Mouse (Mus musculus) kidney, adult 10 weeks (tissue): Measurements from ENCODE around the gene 5430403G16Rik. TPM values are rescaled to one million over a fixed set of nuclear protein-coding genes. Genes with fewer than 3 reads are reported as not detected.

Experiments used
- polyA plus RNA-seq: library from polyadenylated mRNA; stranded (reverse); fragments of 350-450 nt; fragmentation: Illumina TruSeq; extraction: RNeasy Lipid Tissue Mini Kit (QIAGEN cat#74804); gene quantifications from one replicate; pipeline ENCODE4 v1.2.3, GENCODE M21; 2014; ENCODE audit warnings: low read depth, low replicate concordance

5430403G16Rik gene
- polyA plus RNA-seq = 6.7 TPM

DNA sequence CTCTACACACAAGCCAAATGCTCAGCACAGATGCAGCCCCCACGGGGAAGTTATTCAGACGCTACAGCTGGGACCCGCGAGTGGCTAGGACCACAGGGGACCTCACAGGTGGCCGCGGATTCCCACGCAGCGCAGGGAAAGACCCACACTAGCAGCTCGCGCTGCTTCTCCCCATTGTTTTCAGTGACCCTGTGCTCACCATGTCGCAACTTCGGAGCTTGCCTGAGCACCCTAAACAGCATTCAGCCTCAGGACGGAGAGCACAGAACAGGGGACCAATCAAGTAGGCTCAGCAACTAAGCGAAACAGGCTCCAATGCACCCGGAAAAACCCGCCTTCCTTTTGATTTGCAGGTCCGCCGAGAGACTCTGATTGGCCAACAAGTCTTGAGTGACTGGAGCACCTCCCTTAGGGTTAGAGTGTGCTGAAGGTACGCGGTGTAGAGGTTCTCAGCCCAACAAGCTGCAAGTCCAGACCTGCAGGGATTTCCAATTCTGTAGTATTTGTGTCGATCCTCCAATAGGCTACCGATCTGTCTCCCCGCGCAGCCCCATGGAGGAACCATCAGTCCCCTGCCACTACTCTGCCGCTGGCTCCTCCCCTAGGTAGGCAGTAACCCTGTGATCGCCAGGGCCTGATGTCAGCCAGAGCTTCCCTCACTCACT, at the start of gene 5430403G16Rik:
5430403G16Rik (minus strand) TSS at position 505 of the 665 bp plus-strand sequence.

Other genes starting within 250 kb of the 5430403G16Rik start
- 1.1 TPM for gene Crlf2, start 132.0 kb downstream of the 5430403G16Rik start, polyA plus RNA-seq
- 17.7 TPM for gene 4930522L14Rik, start 60.8 kb upstream of the 5430403G16Rik start, polyA plus RNA-seq
- 31.9 TPM for gene Gm15446, start 232.4 kb upstream of the 5430403G16Rik start, polyA plus RNA-seq